ENCODE assay signal across 7 mouse cellular contexts in genomic region chr17:25773549-25774120, GRCm38 (mm10). TPM values are rescaled to one million over a fixed set of nuclear protein-coding genes. Genes with fewer than 3 reads are reported as not detected.
DNase-seq lines count a peak whose midpoint lies in the region; ATAC-seq and TF ChIP-seq lines count a peak whose summit lies in the region.

Gene Narfl (plus strand): TSS chr17:25773776.

- peak within 1 kb of the TSS; percentile 86 for H3K9ac ChIP-seq in intestine, postnatal 0 days (ENCODE audit: low read depth, low read length)
- peak within 1 kb of the TSS; percentile 81 for H3K9ac ChIP-seq in midbrain, embryonic 12.5 days (replicated peaks)

- peak; percentile 85 for ATAC-seq in intestine, postnatal 0 days
- ATAC-seq in midbrain, embryonic 12.5 days (ENCODE audit: low FRiP score, low read depth) = peak; percentile 89

- TF ChIP-seq CTCF in intestine, postnatal 0 days (IDR thresholded peaks at IDR 0.05; ENCODE audit: low read depth) = peak; percentile 99
- TF ChIP-seq CTCF in small intestine, adult 2 months (IDR thresholded peaks at IDR 0.05; ENCODE audit: extremely low read depth, insufficient read length, insufficient replicate concordance, low read depth, low read length) = peak; percentile 88

- under 1% methylated on average over 37 of the region's 37 CpGs for WGBS in embryonic facial prominence, embryonic 10.5 days
- WGBS in intestine, postnatal 0 days = under 1% methylated on average over 37 of the region's 37 CpGs
- WGBS in midbrain, embryonic 12.5 days = under 1% methylated on average over 37 of the region's 37 CpGs
- under 1% methylated on average over 37 of the region's 37 CpGs for WGBS in small intestine, adult 2 months

- H3K9me3 ChIP-seq in embryonic facial prominence, embryonic 10.5 days = no peaks in the 10 kb centered on the region
- no peaks in the 10 kb centered on the region for H3K9me3 ChIP-seq in intestine, postnatal 0 days (ENCODE audit: control insufficient read depth)
- no peaks in the 10 kb centered on the region for H3K9me3 ChIP-seq in midbrain, embryonic 12.5 days

- peaks cover 11% of the 10 kb centered on the region for H3K36me3 ChIP-seq in embryonic facial prominence, embryonic 10.5 days (replicated peaks)
- peaks cover 15% of the 10 kb centered on the region; the same call in 1 of the 2 replicates for H3K36me3 ChIP-seq in intestine, postnatal 0 days (ENCODE audit: control insufficient read depth, insufficient read depth)
- H3K36me3 ChIP-seq in midbrain, embryonic 12.5 days = 0 out of 2 replicates have a peak, but pooled peaks cover 10% of the 10 kb centered on the region
- peaks cover 14% of the 10 kb centered on the region for H3K36me3 ChIP-seq in small intestine, adult 2 months (ENCODE audit: control insufficient read depth, insufficient read depth, low read length)

- peak within 1 kb of the TSS; percentile 77 for H3K4me2 ChIP-seq in intestine, postnatal 0 days (replicated peaks; ENCODE audit: low read depth)
- H3K4me2 ChIP-seq in midbrain, embryonic 12.5 days (replicated peaks) = peak within 1 kb of the TSS; percentile 84

- peak within 1 kb of the TSS; percentile 82 for H3K27ac ChIP-seq in embryonic facial prominence, embryonic 10.5 days (replicated peaks)
- H3K27ac ChIP-seq in intestine, postnatal 0 days (ENCODE audit: low read depth, low read length) = no peak within 1 kb of the TSS
- H3K27ac ChIP-seq in midbrain, embryonic 12.5 days (replicated peaks) = no peak within 1 kb of the TSS
- no peak within 1 kb of the TSS for H3K27ac ChIP-seq in small intestine, adult 2 months (ENCODE audit: insufficient read depth, low read depth, low read length)

- intact Hi-C loops in left cerebral cortex, postnatal 4 days (cut with DNase I) = no loop called here

- TF ChIP-seq POLR2A in small intestine, adult 2 months (IDR thresholded peaks at IDR 0.05; ENCODE audit: low read depth, low read length) = peak; percentile 34

- H3K4me1 ChIP-seq in embryonic facial prominence, embryonic 10.5 days = peaks cover 18% of the 10 kb centered on the region
- peaks cover 7% of the 10 kb centered on the region; the same call in 1 of the 2 replicates for H3K4me1 ChIP-seq in intestine, postnatal 0 days (replicated peaks; ENCODE audit: control insufficient read depth, insufficient read depth, low read length)
- H3K4me1 ChIP-seq in midbrain, embryonic 12.5 days = peaks cover 10% of the 10 kb centered on the region
- H3K4me1 ChIP-seq in small intestine, adult 2 months (ENCODE audit: control insufficient read depth, insufficient read depth, insufficient read length, low read length) = peaks cover 7% of the 10 kb centered on the region; the same call in 1 of the 2 replicates

- peak; percentile 98 for DNase-seq in adrenal gland, postnatal 10 days
- peak; percentile 98 for DNase-seq in embryonic facial prominence, embryonic 10.5 days (ENCODE audit: low spot score)
- DNase-seq in gonadal fat pad, adult 2 months (ENCODE audit: low read depth) = peak; percentile 72
- peak; percentile 99 for DNase-seq in left cerebral cortex, postnatal 4 days

- peak within 1 kb of the TSS; percentile 85 for H3K4me3 ChIP-seq in embryonic facial prominence, embryonic 10.5 days
- peak within 1 kb of the TSS; percentile 80 for H3K4me3 ChIP-seq in intestine, postnatal 0 days (ENCODE audit: low read depth, low read length)
- H3K4me3 ChIP-seq in midbrain, embryonic 12.5 days = peak within 1 kb of the TSS; percentile 71
- peak within 1 kb of the TSS; percentile 92 for H3K4me3 ChIP-seq in small intestine, adult 2 months (ENCODE audit: low read depth, low read length)

- H3K27me3 ChIP-seq in embryonic facial prominence, embryonic 10.5 days (replicated peaks; ENCODE audit: low read depth, poor library complexity, severe bottlenecking) = peaks cover 8% of the 10 kb centered on the region; the same call in 1 of the 2 replicates
- H3K27me3 ChIP-seq in intestine, postnatal 0 days (replicated peaks; ENCODE audit: control insufficient read depth, insufficient read depth, low read length) = 0 out of 2 replicates have a peak, but pooled peaks cover 5% of the 10 kb centered on the region
- H3K27me3 ChIP-seq in midbrain, embryonic 12.5 days = peaks cover 19% of the 10 kb centered on the region
- H3K27me3 ChIP-seq in small intestine, adult 2 months (ENCODE audit: control insufficient read depth, insufficient read depth, low read length) = no peaks in the 10 kb centered on the region

RNA-seq across cellular contexts. Expression of gene Narfl, which starts in this region (rescaled TPM):
- total RNA-seq in adrenal gland, postnatal 10 days (2021) = 10 to 100 TPM; 31.9 to 39.7 TPM
- polyA plus RNA-seq in embryonic facial prominence, embryonic 10.5 days (2016; fragmentation: Nextera tagmentation; extraction: Ambion mirVana) = 23.9 and 25.9 TPM in 2 replicates
- polyA plus RNA-seq in gonadal fat pad, adult 2 months (2012; rRNA removed) = 19.1 and 23.9 TPM in 2 replicates
- 20.2 and 21.7 TPM in 2 replicates for polyA plus RNA-seq in intestine, postnatal 0 days (2015; fragmentation: Nextera tagmentation; extraction: Ambion mirVana)
- 10 to 100 TPM; 24.1 to 25.1 TPM for total RNA-seq in left cerebral cortex, postnatal 4 days (2021)
- 24.8 and 24.9 TPM in 2 replicates for polyA plus RNA-seq in midbrain, embryonic 12.5 days (2016; fragmentation: Nextera tagmentation; extraction: Ambion mirVana)
- polyA plus RNA-seq in small intestine, adult 2 months (2012; rRNA removed) = 14.9 and 19.3 TPM in 2 replicates
